Mouse (Mus musculus) hindbrain, embryonic 14.5 days (tissue): ENCODE results near the gene Olfr725. TPM values are rescaled to one million over a fixed set of nuclear protein-coding genes. Genes with fewer than 3 reads are reported as not detected.

Experiments used
- polyA plus RNA-seq: library from polyadenylated mRNA; unstranded; fragments of >200 nt; fragmentation: Nextera tagmentation; extraction: Ambion mirVana; gene quantifications from 2 replicates; pipeline ENCODE4 v1.2.1, GENCODE M21; 2014

Gene Olfr725
- polyA plus RNA-seq, 1 experiment from 2014 or later: not detected

Other genes with a start within 250 kb of the Olfr725 start
- not detected in 2 replicates for gene Olfr722, start 138.4 kb downstream of the Olfr725 start, polyA plus RNA-seq
- not detected in 2 replicates for gene Olfr723, start 108.6 kb downstream of the Olfr725 start, polyA plus RNA-seq
- gene Olfr724, start 77.1 kb downstream of the Olfr725 start, polyA plus RNA-seq: not detected in 2 replicates
- not detected in 2 replicates for gene Olfr726, start 50.6 kb upstream of the Olfr725 start, polyA plus RNA-seq
- gene Olfr727, start 82.8 kb upstream of the Olfr725 start, polyA plus RNA-seq: not detected in 2 replicates
- gene Olfr728, start 102.3 kb upstream of the Olfr725 start, polyA plus RNA-seq: not detected in 2 replicates
- gene Olfr729, start 112.5 kb upstream of the Olfr725 start, polyA plus RNA-seq: not detected in 2 replicates
- gene Olfr730, start 147.8 kb upstream of the Olfr725 start, polyA plus RNA-seq: not detected in 2 replicates
- gene Olfr731, start 201.5 kb upstream of the Olfr725 start, polyA plus RNA-seq: not detected in 2 replicates
- not detected in 2 replicates for gene Olfr732, start 243.8 kb upstream of the Olfr725 start, polyA plus RNA-seq